Mouse (Mus musculus) hindbrain, embryonic 16.5 days (tissue): ENCODE results near the gene Lipc. TPM values are rescaled to one million over a fixed set of nuclear protein-coding genes. Genes with fewer than 3 reads are reported as not detected.

Experiments used
- ATAC-seq: fragments of 200-750 bp; cut with Nextera tagmentation; 2 replicates; pipeline ENCODE4 v1.8.0; 2017; ENCODE audit warnings: moderate TSS enrichment, moderate library complexity
- H3K27ac ChIP-seq: fragments of 300-500 bp; sonication (generic); 2 replicates; pipeline ENCODE4 v1.5.1; 2014; ENCODE audit warnings: low read depth, mild to moderate bottlenecking, control low read depth, low read length, moderate library complexity
- H3K27me3 ChIP-seq: fragments of 300-500 bp; sonication (generic); replicated peaks from 2 replicates; pipeline ENCODE4 v1.6.1; 2014; ENCODE audit warnings: low read length; ENCODE audit not compliant: control insufficient read depth, insufficient read depth
- H3K36me3 ChIP-seq: fragments of 300-500 bp; sonication (generic); 2 replicates; pipeline ENCODE4 v1.6.1; 2014; ENCODE audit warnings: mild to moderate bottlenecking, low read length, moderate library complexity, mixed read lengths; ENCODE audit not compliant: control insufficient read depth, insufficient read depth
- H3K4me1 ChIP-seq: fragments of 300-500 bp; sonication (generic); 2 replicates; pipeline ENCODE4 v1.6.1; 2014; ENCODE audit warnings: low read depth, low read length; ENCODE audit not compliant: control insufficient read depth, insufficient read depth
- H3K4me2 ChIP-seq: fragments of 300-500 bp; sonication (generic); 2 replicates; pipeline ENCODE4 v1.6.1; 2014; ENCODE audit warnings: mild to moderate bottlenecking, low read length, control low read depth, moderate library complexity
- H3K4me3 ChIP-seq: fragments of 300-500 bp; sonication (generic); 2 replicates; pipeline ENCODE4 v1.5.1; 2014; ENCODE audit warnings: mild to moderate bottlenecking, low read length, control low read depth, moderate library complexity
- H3K9ac ChIP-seq: fragments of 300-500 bp; sonication (generic); 2 replicates; pipeline ENCODE4 v1.6.1; 2014; ENCODE audit warnings: low read depth, mild to moderate bottlenecking, control low read depth, low read length, moderate library complexity
- H3K9me3 ChIP-seq: fragments of 300-500 bp; sonication (generic); 2 replicates; pipeline ENCODE4 v1.6.1; 2014; ENCODE audit warnings: mild to moderate bottlenecking, low read length, moderate library complexity; ENCODE audit not compliant: control insufficient read depth
- WGBS: fragments of 180-500 bp; shearing (Covaris S2); extraction: QIAGEN DNeasy Blood & Tissue Kit; methylation state at CpG from one replicate; pipeline ENCODE4 v1.1.7; 2014; 5-methylcytosine and 5-hydroxymethylcytosine counted together
- polyA plus RNA-seq: library from polyadenylated mRNA; unstranded; fragments of >200 nt; fragmentation: Nextera tagmentation; extraction: Ambion mirVana; gene quantifications from 2 replicates; pipeline ENCODE4 v1.2.1, GENCODE M21; 2015

Gene Lipc
- polyA plus RNA-seq, 1 experiment from 2014 or later: 0.26 TPM

DNA sequence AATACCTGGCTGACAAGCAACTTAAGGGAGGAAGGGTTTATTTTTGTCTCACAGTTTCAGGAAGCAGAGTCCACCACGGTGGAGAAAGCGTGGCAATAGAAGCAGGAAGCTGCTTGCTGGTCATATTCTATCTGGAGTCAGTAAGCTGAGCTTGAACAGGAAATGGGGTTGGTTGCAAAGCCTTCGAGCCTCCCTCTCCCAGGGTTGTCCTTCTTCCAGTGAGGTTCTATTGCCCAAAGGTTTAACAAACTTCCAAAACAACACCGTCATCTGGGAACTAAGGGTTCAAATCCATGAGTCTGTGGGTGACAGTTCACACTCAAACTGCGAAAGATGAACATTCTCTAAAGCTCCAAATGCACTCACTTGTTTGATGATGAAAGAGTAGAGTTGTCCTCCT, 27.1 kb upstream of the Lipc start:
- no peak overlapping the region for H3K9ac ChIP-seq
- no peak overlapping the region for H3K4me2 ChIP-seq
- H3K27ac ChIP-seq: no peak overlapping the region
- no peak for ATAC-seq
- H3K36me3 ChIP-seq: no peaks in the 10 kb centered on the region
- H3K27me3 ChIP-seq: no peaks in the 10 kb centered on the region
- H3K4me1 ChIP-seq: no peaks in the 10 kb centered on the region
- H3K4me3 ChIP-seq: no peak overlapping the region
- WGBS: 89% methylated on average over 5 of the region's 5 CpGs
- H3K9me3 ChIP-seq: peaks cover 4% of the 10 kb centered on the region; the same call in 1 of the 2 replicates

DNA sequence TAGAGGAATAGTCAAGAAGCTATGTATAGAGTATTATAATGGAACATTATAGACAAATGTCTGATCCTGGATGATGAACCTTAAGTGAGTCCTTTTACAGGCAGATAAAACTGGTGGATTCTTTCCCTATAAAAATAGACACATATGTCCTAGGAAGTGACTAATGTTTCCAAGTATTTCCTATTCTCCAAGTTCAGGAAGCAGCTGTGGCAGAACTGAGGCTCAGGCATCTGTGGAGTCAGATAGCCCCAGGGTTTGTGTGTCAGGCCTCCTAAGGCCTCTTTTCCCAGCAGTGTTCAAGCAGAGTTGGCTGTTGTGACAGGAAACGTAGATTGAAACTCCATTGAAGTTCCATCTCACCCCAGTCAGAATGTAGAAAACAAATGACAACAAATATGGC, 25.4 kb upstream of the Lipc start:
- ATAC-seq: no peak
- Histone ChIP-seq H3K4me1 (no peaks in the 10 kb centered on the region), H3K9ac (no peak overlapping the region), H3K9me3 (peaks cover 4% of the 10 kb centered on the region; the same call in 1 of the 2 replicates), H3K4me2 (no peak overlapping the region), H3K27me3 (no peaks in the 10 kb centered on the region), H3K4me3 (no peak overlapping the region), H3K36me3 (no peaks in the 10 kb centered on the region), H3K27ac (no peak overlapping the region)
- WGBS: 61% methylated on average over 1 of the region's 1 CpGs

DNA sequence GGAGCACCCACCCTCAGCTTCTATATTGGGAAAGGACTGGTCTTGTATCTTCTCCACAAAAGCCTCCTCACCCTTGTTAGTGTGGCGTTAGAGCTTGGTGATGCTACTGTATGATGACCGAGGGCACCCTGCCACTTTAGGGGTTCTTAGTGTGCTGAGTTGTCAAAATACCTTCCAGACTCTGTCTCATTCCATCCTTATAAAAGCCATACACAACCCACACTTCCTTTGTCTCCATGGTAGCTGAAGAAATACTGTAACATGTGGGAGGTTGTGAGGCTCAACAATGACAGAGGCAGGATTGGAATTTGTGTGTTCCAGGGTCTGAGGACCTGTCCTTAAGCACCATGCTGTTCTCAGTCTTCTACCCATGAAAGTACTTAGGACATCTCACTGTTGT, 23.9 kb upstream of the Lipc start:
- no peak for ATAC-seq
- no peaks in the 10 kb centered on the region for H3K36me3 ChIP-seq
- peaks cover 4% of the 10 kb centered on the region; the same call in 1 of the 2 replicates for H3K9me3 ChIP-seq
- 91% methylated on average over 2 of the region's 2 CpGs for WGBS
- H3K27me3 ChIP-seq: no peaks in the 10 kb centered on the region
- no peaks in the 10 kb centered on the region for H3K4me1 ChIP-seq
- no peak overlapping the region for H3K9ac ChIP-seq
- H3K4me2 ChIP-seq: no peak overlapping the region
- H3K4me3 ChIP-seq: no peak overlapping the region
- no peak overlapping the region for H3K27ac ChIP-seq

DNA sequence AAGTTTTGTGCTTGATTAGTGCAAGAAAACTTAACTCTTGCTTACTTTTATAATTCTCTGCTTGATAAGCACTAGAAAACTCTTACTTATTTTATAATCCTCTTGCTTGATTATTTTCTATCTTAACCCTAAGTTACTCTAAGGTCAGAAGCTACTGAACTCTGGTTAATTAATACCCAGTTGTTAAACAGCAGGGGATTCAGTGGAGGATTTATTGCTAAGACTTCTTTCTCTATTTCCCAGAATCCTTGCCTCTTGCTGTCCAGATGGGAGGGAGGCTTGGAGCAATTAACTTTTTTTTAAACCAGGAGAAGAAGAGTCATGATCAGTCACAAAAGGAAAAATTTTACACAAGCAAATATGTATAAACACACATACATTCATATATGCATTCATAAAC, 21.3 kb upstream of the Lipc start:
- no peak for ATAC-seq
- no peak overlapping the region for H3K9ac ChIP-seq

DNA sequence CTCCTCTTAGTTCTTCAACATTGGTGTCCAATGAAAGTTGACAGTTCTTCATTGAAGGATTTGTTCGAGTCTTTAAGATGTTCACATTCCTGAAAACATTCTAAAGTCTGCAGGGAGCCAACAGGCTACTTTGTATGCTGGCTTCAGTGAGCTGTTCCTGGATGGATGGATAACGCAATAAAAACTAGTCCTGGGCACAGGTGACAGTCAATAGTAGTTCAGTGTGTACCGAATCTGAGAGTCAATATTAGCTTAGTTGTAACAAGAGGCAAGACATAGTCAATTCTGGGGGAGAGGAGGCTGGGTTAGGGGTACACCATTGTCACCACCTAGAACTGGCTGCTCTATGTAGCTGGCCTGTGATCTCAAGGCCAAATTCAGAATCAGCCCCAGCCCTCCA, 17.2 kb upstream of the Lipc start:
- H3K27ac ChIP-seq: no peak overlapping the region
- no peak overlapping the region for H3K9ac ChIP-seq
- no peaks in the 10 kb centered on the region for H3K4me1 ChIP-seq
- no peaks in the 10 kb centered on the region for H3K27me3 ChIP-seq
- no peaks in the 10 kb centered on the region for H3K36me3 ChIP-seq
- H3K9me3 ChIP-seq: no peaks in the 10 kb centered on the region
- no peak for ATAC-seq
- WGBS: 69% methylated on average over 3 of the region's 3 CpGs
- no peak overlapping the region for H3K4me2 ChIP-seq
- no peak overlapping the region for H3K4me3 ChIP-seq

More for the DNA sequence above, 21.3 kb upstream of the Lipc start:
- H3K4me1 ChIP-seq: no peaks in the 10 kb centered on the region
- H3K27ac ChIP-seq: no peak overlapping the region
- no peak overlapping the region for H3K4me2 ChIP-seq
- H3K36me3 ChIP-seq: no peaks in the 10 kb centered on the region
- H3K4me3 ChIP-seq: no peak overlapping the region
- no peaks in the 10 kb centered on the region for H3K27me3 ChIP-seq
- H3K9me3 ChIP-seq: no peaks in the 10 kb centered on the region

DNA sequence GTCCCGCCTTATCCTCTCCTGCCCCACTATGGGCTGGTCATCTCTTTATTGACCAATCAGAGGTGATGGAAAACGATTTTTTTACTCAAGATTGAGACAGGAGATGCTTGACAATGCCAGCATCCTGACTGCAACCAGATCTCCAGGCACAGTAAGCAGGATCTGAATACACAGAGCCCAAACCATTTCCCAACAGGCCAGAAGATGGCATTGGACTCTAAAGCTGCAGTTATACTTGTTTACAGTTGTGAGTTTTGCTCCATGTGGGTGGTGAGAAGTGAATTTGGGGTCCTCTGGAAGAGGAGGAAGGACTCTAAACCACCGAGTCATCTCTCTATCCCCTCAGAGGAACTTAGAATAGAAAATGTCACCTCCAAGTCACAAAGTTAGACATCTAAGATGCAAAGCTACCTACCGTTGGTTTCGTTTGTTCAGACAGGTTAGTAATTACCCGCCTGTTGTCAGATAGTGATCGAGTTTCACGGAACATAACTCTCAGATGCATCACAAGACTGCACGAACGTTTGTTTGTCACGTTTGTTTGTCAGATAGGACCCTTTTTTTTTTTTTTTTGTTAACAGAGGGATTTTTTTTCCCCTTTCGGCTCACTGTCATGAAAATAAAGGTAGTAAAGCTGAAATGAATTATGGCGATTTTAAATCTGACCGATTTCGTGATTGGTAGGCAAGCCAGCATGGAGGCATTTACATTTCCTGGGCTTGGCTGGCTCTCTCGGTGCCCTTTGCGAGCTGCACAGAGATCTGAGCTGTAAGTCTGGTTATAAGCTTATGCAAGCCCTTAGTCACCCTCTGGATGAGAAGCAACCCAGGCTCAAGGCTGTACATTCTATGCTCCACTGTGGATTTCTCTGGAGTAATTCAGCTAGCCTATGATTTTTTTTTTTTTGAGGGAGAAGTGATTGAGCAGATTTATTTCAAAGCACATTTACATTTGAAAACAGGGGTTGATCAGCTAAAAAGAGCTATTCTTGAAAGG, 14.3 kb upstream of the Lipc start:
- H3K27ac ChIP-seq: no peak overlapping the region
- H3K9me3 ChIP-seq: no peaks in the 10 kb centered on the region
- no peak overlapping the region for H3K4me2 ChIP-seq
- H3K27me3 ChIP-seq: no peaks in the 10 kb centered on the region
- H3K9ac ChIP-seq: no peak overlapping the region
- peaks cover 2% of the 10 kb centered on the region for H3K4me1 ChIP-seq
- WGBS: 76% methylated on average over 17 of the region's 17 CpGs
- H3K36me3 ChIP-seq: no peaks in the 10 kb centered on the region
- no peak overlapping the region for H3K4me3 ChIP-seq
- no peak for ATAC-seq

DNA sequence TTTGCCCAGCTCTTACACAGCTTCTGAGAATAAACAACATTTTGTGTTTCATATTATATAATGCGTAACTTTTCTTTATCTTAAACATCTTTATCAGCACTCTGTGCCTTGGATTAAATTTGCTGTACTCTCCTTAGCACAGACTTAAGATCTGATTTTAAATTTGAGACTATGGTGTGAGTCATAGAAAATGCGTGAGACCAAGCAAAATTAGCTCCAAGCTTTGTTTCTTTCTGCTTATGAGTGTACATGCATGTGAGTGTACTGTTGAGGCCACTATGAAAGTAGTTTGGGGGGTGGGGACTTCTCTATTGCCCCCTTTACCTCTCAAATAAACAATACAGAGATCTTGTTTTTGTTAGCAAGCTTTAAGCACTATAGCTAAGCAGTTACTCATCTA, 13.4 kb upstream of the Lipc start:
- H3K36me3 ChIP-seq: no peaks in the 10 kb centered on the region
- H3K4me3 ChIP-seq: no peak overlapping the region
- H3K27ac ChIP-seq: no peak overlapping the region
- no peak overlapping the region for H3K9ac ChIP-seq
- ATAC-seq: no peak
- WGBS: 94% methylated on average over 2 of the region's 2 CpGs
- no peak overlapping the region for H3K4me2 ChIP-seq
- H3K4me1 ChIP-seq: peaks cover 2% of the 10 kb centered on the region
- H3K27me3 ChIP-seq: no peaks in the 10 kb centered on the region
- no peaks in the 10 kb centered on the region for H3K9me3 ChIP-seq

DNA sequence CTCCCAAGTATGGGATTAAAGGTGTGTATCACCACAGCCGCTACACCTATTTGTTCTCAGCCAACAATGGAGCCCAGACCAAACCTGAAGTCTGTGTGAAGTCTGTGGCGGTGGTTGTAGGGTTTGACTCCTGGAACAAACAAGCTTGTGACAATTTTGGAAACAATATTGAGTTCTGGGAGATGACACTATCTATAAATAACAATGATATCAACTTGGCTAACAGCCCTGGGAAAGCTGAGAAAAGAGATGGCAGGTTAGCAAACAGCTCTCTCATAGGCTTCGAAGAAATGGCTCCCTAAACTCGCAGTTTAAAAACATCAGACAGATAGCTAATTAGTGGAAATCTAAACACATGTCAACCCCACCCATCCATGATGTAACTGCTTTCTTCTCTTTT, 13.0 kb upstream of the Lipc start:
- Histone ChIP-seq H3K9ac (no peak overlapping the region), H3K27ac (no peak overlapping the region), H3K27me3 (no peaks in the 10 kb centered on the region), H3K36me3 (no peaks in the 10 kb centered on the region), H3K9me3 (no peaks in the 10 kb centered on the region), H3K4me3 (no peak overlapping the region), H3K4me2 (no peak overlapping the region), H3K4me1 (peaks cover 2% of the 10 kb centered on the region)
- 85% methylated on average over 4 of the region's 4 CpGs for WGBS
- no peak for ATAC-seq

DNA sequence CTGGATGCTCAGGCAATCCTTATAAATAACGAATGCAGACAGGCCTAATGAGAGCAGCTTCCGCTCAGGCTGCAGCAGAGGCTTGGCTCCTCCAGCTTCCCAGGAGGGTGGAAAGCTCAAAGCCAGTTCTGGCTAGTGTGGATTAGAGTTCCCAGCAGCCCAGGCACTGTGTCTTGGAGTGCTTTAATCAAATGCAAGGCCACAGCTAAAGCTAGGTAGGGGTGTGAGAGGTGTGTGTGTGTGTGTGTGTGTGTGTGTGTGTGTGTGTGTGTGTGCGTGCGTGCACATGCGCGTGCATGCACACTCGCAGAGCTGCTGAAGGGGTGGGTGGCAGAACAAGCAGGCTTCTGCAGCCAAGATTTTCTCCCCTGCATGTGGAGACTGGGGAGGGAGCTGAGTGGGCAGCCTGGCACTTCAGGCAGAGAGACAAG, 11.4 kb upstream of the Lipc start:
- WGBS: 70% methylated on average over 7 of the region's 7 CpGs
- ATAC-seq: no peak

More for the DNA sequence above, 11.4 kb upstream of the Lipc start:
- Histone ChIP-seq H3K4me3 (no peak overlapping the region), H3K9me3 (no peaks in the 10 kb centered on the region), H3K27ac (peak overlapping the region; percentile 57; the same call in 1 of the 2 replicates), H3K9ac (no peak overlapping the region), H3K4me2 (no peak overlapping the region), H3K27me3 (no peaks in the 10 kb centered on the region), H3K4me1 (peaks cover 2% of the 10 kb centered on the region), H3K36me3 (no peaks in the 10 kb centered on the region)
